Mouse (Mus musculus): ENCODE data around the gene Itpk1. TPM values are rescaled to one million over a fixed set of nuclear protein-coding genes. Genes with fewer than 3 reads are reported as not detected.

Gene Itpk1
- total and polyA plus RNA-seq, 2 experiments from 2014 or later = 35.7 to 69.0 TPM

GRCm38 (mm10) chr12:102605607-102606006 lies 99.1 kb downstream of the Itpk1 start:
- Histone ChIP-seq H3K4me2 (ENCODE audit: low read depth, low read length) (no peak overlapping the region), H3K9me3 (ENCODE audit: low read length) (no peaks in the 10 kb centered on the region), H3K27ac (no peak overlapping the region), H3K36me3 (ENCODE audit: insufficient read depth, low read length) (no peaks in the 10 kb centered on the region), H3K4me3 (ENCODE audit: low read length) (no peak overlapping the region), H3K4me1 (ENCODE audit: insufficient read depth, low read length) (peaks cover 14% of the 10 kb centered on the region; the same call in 1 of the 2 replicates), H3K27me3 (ENCODE audit: insufficient read depth, low read length) (no peaks in the 10 kb centered on the region), H3K9ac (replicated peaks; ENCODE audit: low read length) (no peak overlapping the region)
- DNase-seq (ENCODE audit: low spot score) (no peak), ATAC-seq (no peak)
- no peak for TF ChIP-seq CTCF (IDR thresholded peaks at IDR 0.05; ENCODE audit: low read depth)
- 87% methylated on average over 6 of the region's 6 CpGs for WGBS

- Histone ChIP-seq H3K27ac (no peak overlapping the region), H3K36me3 (ENCODE audit: insufficient read depth, low read length) (no peaks in the 10 kb centered on the region), H3K9me3 (ENCODE audit: low read length) (no peaks in the 10 kb centered on the region), H3K27me3 (ENCODE audit: insufficient read depth, low read length) (no peaks in the 10 kb centered on the region), H3K4me3 (ENCODE audit: low read length) (no peak overlapping the region), H3K9ac (replicated peaks; ENCODE audit: low read length) (no peak overlapping the region), H3K4me1 (ENCODE audit: insufficient read depth, low read length) (peaks cover 9% of the 10 kb centered on the region; the same call in 1 of the 2 replicates), H3K4me2 (ENCODE audit: low read depth, low read length) (no peak overlapping the region)
- WGBS = 72% methylated on average over 9 of the region's 9 CpGs
- no peak for TF ChIP-seq CTCF (IDR thresholded peaks at IDR 0.05; ENCODE audit: low read depth)
- ATAC-seq (no peak), DNase-seq (ENCODE audit: low spot score) (no peak)
Observed at GRCm38 (mm10) chr12:102602255-102603041, 102.3 kb downstream of the Itpk1 start.

DNA sequence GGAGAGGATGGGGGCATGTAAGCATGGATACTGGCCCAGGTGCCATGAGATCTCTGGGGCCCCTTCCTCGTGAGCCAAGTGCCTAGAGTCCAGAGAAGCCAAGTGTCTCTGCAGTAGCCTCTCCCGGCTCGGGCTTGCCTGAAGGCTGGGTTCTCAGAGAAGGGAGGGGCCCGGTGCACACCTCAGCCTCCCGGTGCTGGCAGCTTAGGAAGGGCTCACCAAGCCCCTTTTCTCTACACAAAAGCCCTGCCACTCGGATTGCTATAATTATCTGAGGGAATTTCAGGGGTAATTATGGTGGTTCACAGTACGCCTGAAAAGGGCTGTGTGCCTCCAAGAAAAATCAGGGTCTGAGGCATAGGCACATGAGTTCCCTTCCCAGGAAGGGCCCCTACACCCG lies 102.9 kb downstream of the Itpk1 start:
- TF ChIP-seq CTCF (IDR thresholded peaks at IDR 0.05; ENCODE audit: low read depth) = no peak
- no peaks in the 10 kb centered on the region for H3K36me3 ChIP-seq (ENCODE audit: insufficient read depth, low read length)
- 28% methylated on average over 8 of the region's 8 CpGs for WGBS
- ATAC-seq = no peak
- no peak for DNase-seq (ENCODE audit: low spot score)
- H3K27ac ChIP-seq = no peak overlapping the region
- H3K9me3 ChIP-seq (ENCODE audit: low read length) = no peaks in the 10 kb centered on the region
- no peak overlapping the region for H3K9ac ChIP-seq (replicated peaks; ENCODE audit: low read length)
- H3K27me3 ChIP-seq (ENCODE audit: insufficient read depth, low read length) = no peaks in the 10 kb centered on the region
- no peak overlapping the region for H3K4me2 ChIP-seq (ENCODE audit: low read depth, low read length)
- H3K4me3 ChIP-seq (ENCODE audit: low read length) = no peak overlapping the region
- H3K4me1 ChIP-seq (ENCODE audit: insufficient read depth, low read length) = peaks cover 9% of the 10 kb centered on the region; the same call in 1 of the 2 replicates

- Histone ChIP-seq H3K36me3 (ENCODE audit: insufficient read depth, low read length) (no peaks in the 10 kb centered on the region), H3K27ac (no peak overlapping the region)
- DNase-seq (ENCODE audit: low spot score) = no peak
Observed at GRCm38 (mm10) chr12:102600345-102600744, 104.4 kb downstream of the Itpk1 start.

GRCm38 (mm10) chr12:102599801-102600200 lies 104.9 kb downstream of the Itpk1 start:
- TF ChIP-seq CTCF (IDR thresholded peaks at IDR 0.05; ENCODE audit: low read depth) = no peak
- Histone ChIP-seq H3K27me3 (ENCODE audit: insufficient read depth, low read length) (no peaks in the 10 kb centered on the region), H3K4me3 (ENCODE audit: low read length) (no peak overlapping the region), H3K9me3 (ENCODE audit: low read length) (no peaks in the 10 kb centered on the region), H3K4me1 (ENCODE audit: insufficient read depth, low read length) (peaks cover 9% of the 10 kb centered on the region; the same call in 1 of the 2 replicates), H3K9ac (replicated peaks; ENCODE audit: low read length) (no peak overlapping the region), H3K36me3 (ENCODE audit: insufficient read depth, low read length) (no peaks in the 10 kb centered on the region), H3K4me2 (ENCODE audit: low read depth, low read length) (no peak overlapping the region), H3K27ac (no peak overlapping the region)
- 61% methylated on average over 7 of the region's 7 CpGs for WGBS
- ATAC-seq (no peak), DNase-seq (ENCODE audit: low spot score) (no peak)

More at GRCm38 (mm10) chr12:102600345-102600744, 104.4 kb downstream of the Itpk1 start:
- H3K9ac ChIP-seq (replicated peaks; ENCODE audit: low read length) = no peak overlapping the region
- no peak for ATAC-seq
- 60% methylated on average over 6 of the region's 6 CpGs for WGBS
- H3K4me3 ChIP-seq (ENCODE audit: low read length) = no peak overlapping the region
- TF ChIP-seq CTCF (IDR thresholded peaks at IDR 0.05; ENCODE audit: low read depth) = no peak
- H3K27me3 ChIP-seq (ENCODE audit: insufficient read depth, low read length) = no peaks in the 10 kb centered on the region
- peaks cover 9% of the 10 kb centered on the region; the same call in 1 of the 2 replicates for H3K4me1 ChIP-seq (ENCODE audit: insufficient read depth, low read length)
- H3K4me2 ChIP-seq (ENCODE audit: low read depth, low read length) = no peak overlapping the region
- H3K9me3 ChIP-seq (ENCODE audit: low read length) = no peaks in the 10 kb centered on the region

DNA sequence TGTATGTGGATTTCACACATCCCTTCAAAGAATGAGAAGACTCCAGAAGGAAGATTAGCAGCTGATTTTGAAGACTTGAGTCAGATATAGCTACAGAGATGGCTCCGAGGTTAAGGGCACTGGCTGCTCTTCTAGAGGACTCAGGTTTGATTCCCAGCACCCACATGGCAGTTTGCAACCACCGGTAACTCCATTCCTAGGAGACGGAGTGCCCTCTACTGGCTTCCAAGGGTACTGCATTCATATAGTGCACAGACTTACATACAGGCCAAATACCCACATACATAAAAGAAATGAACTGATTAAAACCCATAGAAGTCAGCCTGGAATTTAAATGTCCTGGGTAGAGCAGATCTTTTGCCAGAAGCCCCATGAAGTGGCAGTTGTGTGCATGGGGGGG lies 106.2 kb downstream of the Itpk1 start:
- WGBS = 99% methylated on average over 3 of the region's 3 CpGs
- ATAC-seq = no peak
- peak; percentile 39; the same call in 1 of the 2 replicates for TF ChIP-seq CTCF (IDR thresholded peaks at IDR 0.05; ENCODE audit: low read depth)

DNA sequence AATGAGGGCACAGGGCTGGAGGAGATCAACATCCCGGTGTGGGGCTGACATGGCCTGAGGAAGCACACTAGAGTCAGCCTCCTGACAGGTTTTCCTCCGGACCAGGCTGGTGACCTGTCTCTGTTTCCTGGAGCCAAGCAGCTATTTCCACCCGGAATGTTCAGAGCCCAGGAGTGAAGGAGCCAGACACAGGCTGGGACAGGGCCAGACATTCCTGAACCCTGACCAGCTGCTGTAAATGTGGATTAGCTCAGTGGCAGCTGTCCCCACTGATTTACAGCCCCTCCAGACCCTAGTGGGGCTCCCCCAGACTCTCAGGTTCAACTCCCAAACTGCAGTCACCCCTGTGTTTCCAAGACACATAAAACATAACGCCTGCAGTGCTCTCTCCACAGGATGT lies 107.3 kb downstream of the Itpk1 start:
- peaks cover 17% of the 10 kb centered on the region; the same call in 1 of the 2 replicates for H3K4me1 ChIP-seq (ENCODE audit: insufficient read depth, low read length)
- ATAC-seq = no peak
- H3K4me2 ChIP-seq (ENCODE audit: low read depth, low read length) = no peak overlapping the region
- no peak overlapping the region for H3K9ac ChIP-seq (replicated peaks; ENCODE audit: low read length)
- no peaks in the 10 kb centered on the region for H3K9me3 ChIP-seq (ENCODE audit: low read length)
- H3K4me3 ChIP-seq (ENCODE audit: low read length) = no peak overlapping the region
- no peaks in the 10 kb centered on the region for H3K36me3 ChIP-seq (ENCODE audit: insufficient read depth, low read length)
- TF ChIP-seq CTCF (IDR thresholded peaks at IDR 0.05; ENCODE audit: low read depth) = no peak
- no peak for DNase-seq (ENCODE audit: low spot score)
- H3K27me3 ChIP-seq (ENCODE audit: insufficient read depth, low read length) = no peaks in the 10 kb centered on the region
- H3K27ac ChIP-seq = no peak overlapping the region
- 51% methylated on average over 4 of the region's 4 CpGs for WGBS

More for the DNA sequence above, 106.2 kb downstream of the Itpk1 start:
- peaks cover 17% of the 10 kb centered on the region; the same call in 1 of the 2 replicates for H3K4me1 ChIP-seq (ENCODE audit: insufficient read depth, low read length)
- no peak overlapping the region for H3K4me2 ChIP-seq (ENCODE audit: low read depth, low read length)
- no peaks in the 10 kb centered on the region for H3K9me3 ChIP-seq (ENCODE audit: low read length)
- H3K27me3 ChIP-seq (ENCODE audit: insufficient read depth, low read length) = no peaks in the 10 kb centered on the region
- H3K9ac ChIP-seq (replicated peaks; ENCODE audit: low read length) = no peak overlapping the region
- DNase-seq (ENCODE audit: low spot score) = no peak
- no peak overlapping the region for H3K27ac ChIP-seq
- no peak overlapping the region for H3K4me3 ChIP-seq (ENCODE audit: low read length)
- H3K36me3 ChIP-seq (ENCODE audit: insufficient read depth, low read length) = no peaks in the 10 kb centered on the region

Data from hindbrain, postnatal 0 days (tissue).